In genomic region chr5:52459308-52459707, GRCm38 (mm10) we compare ENCODE assay signal across 25 mouse cellular contexts. TPM values are rescaled to one million over a fixed set of nuclear protein-coding genes. Genes with fewer than 3 reads are reported as not detected.
A peak's percentile ranks its signal among the peaks of the same experiment; 100 is the strongest.
DNase-seq lines count a peak whose midpoint lies in the region; ATAC-seq lines count a peak whose summit lies in the region.
"Had no signal": no experiment of that assay in that cellular context is flagged by ENCODE, and none has a peak within 500 bp of the region (broad histone marks: within the 10 kb centered on the region; RNA-seq: fewer than 3 reads in every experiment).

No protein-coding gene starts in this region.

- DNase-seq in 416B (ENCODE audit: low read depth) = peak; percentile 5
- no peak for DNase-seq in right cerebral cortex, postnatal 10 days (ENCODE audit: low spot score in 2 of 2)
- no peak for DNase-seq in thymus, postnatal 25 days
- DNase-seq: adrenal gland, adult 8-10 months; adrenal gland, postnatal 14 days; adrenal gland, postnatal 36 days; B cell, adult 2 months; cerebellum, adult 11-12 months; cerebellum, adult 2 months; cerebellum, adult 9-10 months; cerebellum, postnatal 10 days; cerebellum, postnatal 36 days had no signal

- no peak overlapping the region for H3K9ac ChIP-seq in kidney, embryonic 14.5 days (ENCODE audit: low read depth, low read length)
- H3K9ac ChIP-seq: embryonic facial prominence, embryonic 12.5 days; forebrain, embryonic 13.5 days; forebrain, embryonic 15.5 days; forebrain, postnatal 0 days had no signal

- H3K27ac ChIP-seq in kidney, embryonic 14.5 days (ENCODE audit: low read depth, low read length) = no peak overlapping the region
- H3K27ac ChIP-seq: embryonic facial prominence, embryonic 10.5 days; embryonic facial prominence, embryonic 12.5 days; forebrain, embryonic 13.5 days; forebrain, embryonic 15.5 days had no signal

- peak; percentile 70 for ATAC-seq in common myeloid progenitor, adult 5-6 weeks (replicated peaks; ENCODE audit: low read depth, poor library complexity, severe bottlenecking)
- peak; percentile 23; the same call in 1 of the 2 replicates for ATAC-seq in megakaryocyte, adult 5-6 weeks (ENCODE audit: poor library complexity, severe bottlenecking)
- no peak for ATAC-seq in kidney, embryonic 14.5 days (ENCODE audit: low FRiP score, low TSS enrichment)
- ATAC-seq: activated CD4-positive, CD25-positive, alpha-beta regulatory T cell, adult 4 months; CD4-positive, CD25-positive, alpha-beta regulatory T cell, adult 4 months; forebrain, embryonic 13.5 days; forebrain, embryonic 15.5 days; Patski had no signal

- peaks cover 3% of the 10 kb centered on the region; the same call in 1 of the 2 replicates for H3K9me3 ChIP-seq in kidney, embryonic 14.5 days (ENCODE audit: control insufficient read depth, low read length)
- H3K9me3 ChIP-seq: embryonic facial prominence, embryonic 10.5 days; embryonic facial prominence, embryonic 12.5 days; forebrain, embryonic 13.5 days; forebrain, embryonic 15.5 days had no signal

- H3K27me3 ChIP-seq in kidney, embryonic 14.5 days (ENCODE audit: control insufficient read depth, insufficient read depth, low read length) = no peaks in the 10 kb centered on the region
- H3K27me3 ChIP-seq: CH12.LX; embryonic facial prominence, embryonic 12.5 days; forebrain, embryonic 13.5 days; forebrain, embryonic 15.5 days; Patski had no signal

- WGBS in kidney, embryonic 14.5 days = 93% methylated on average over 4 of the region's 4 CpGs

- no peak overlapping the region for H3K4me3 ChIP-seq in kidney, embryonic 14.5 days (ENCODE audit: low read length)
- H3K4me3 ChIP-seq: embryonic facial prominence, embryonic 10.5 days; embryonic facial prominence, embryonic 12.5 days; forebrain, embryonic 13.5 days; forebrain, embryonic 15.5 days had no signal

- H3K36me3 ChIP-seq in kidney, embryonic 14.5 days (ENCODE audit: control insufficient read depth, insufficient read depth, low read length) = no peaks in the 10 kb centered on the region
- H3K36me3 ChIP-seq: embryonic facial prominence, embryonic 10.5 days; embryonic facial prominence, embryonic 12.5 days; forebrain, embryonic 15.5 days; G1E had no signal

- no peaks in the 10 kb centered on the region for H3K4me1 ChIP-seq in kidney, embryonic 14.5 days (ENCODE audit: control insufficient read depth, insufficient read depth, low read length)
- H3K4me1 ChIP-seq: embryonic facial prominence, embryonic 10.5 days; embryonic facial prominence, embryonic 12.5 days had no signal

- no peak overlapping the region for H3K4me2 ChIP-seq in kidney, embryonic 14.5 days (replicated peaks; ENCODE audit: low read depth, low read length)
- H3K4me2 ChIP-seq: embryonic facial prominence, embryonic 12.5 days; forebrain, embryonic 13.5 days; forebrain, embryonic 15.5 days had no signal

RNA-seq across cellular contexts. Expression of gene Ccdc149, which starts 12.0 kb away (rescaled TPM):
- 1.1 TPM in 1 of 2 replicates, not detected in the other for total RNA-seq in common myeloid progenitor, adult 5-6 weeks (2017)
- total RNA-seq in megakaryocyte, adult 5-6 weeks (2015) = 0.09 TPM in 1 of 2 replicates, not detected in the other
- total RNA-seq in megakaryocyte, adult 5-6 weeks (2017) = not detected in 2 replicates
- polyA plus RNA-seq in kidney, embryonic 14.5 days (2014; fragmentation: Nextera tagmentation; extraction: Ambion mirVana) = 1.8 and 2.1 TPM in 2 replicates
- total RNA-seq: CH12.LX, G1E had no signal
- polyA plus RNA-seq: activated CD4-positive, CD25-positive, alpha-beta regulatory T cell, adult 4 months; CD4-positive, CD25-positive, alpha-beta regulatory T cell, adult 4 months; G1E had no signal
